Mouse (Mus musculus): Measurements from ENCODE around the gene Setd3.

Setd3 gene

DNA sequence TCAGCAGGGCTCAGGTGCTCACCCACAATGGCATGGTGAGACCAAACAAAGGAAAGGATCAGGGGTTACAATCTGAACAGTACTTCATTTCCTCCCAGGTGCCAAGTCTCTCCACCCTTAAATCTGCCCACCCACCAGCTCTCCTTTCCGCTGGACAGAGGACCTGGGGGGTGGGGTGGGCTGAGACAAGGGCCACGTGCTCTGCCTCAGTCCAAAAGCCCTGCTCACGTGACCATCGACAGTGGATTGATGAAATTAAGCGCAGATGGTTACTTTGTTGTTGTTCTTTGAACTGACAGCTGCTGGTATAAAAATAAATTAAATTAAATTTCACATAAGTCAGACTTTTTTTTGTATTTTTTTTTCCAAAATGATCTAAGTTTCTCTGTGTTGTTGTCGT lies 109.6 kb downstream of the Setd3 start:
- DNase-seq: no peak

DNA sequence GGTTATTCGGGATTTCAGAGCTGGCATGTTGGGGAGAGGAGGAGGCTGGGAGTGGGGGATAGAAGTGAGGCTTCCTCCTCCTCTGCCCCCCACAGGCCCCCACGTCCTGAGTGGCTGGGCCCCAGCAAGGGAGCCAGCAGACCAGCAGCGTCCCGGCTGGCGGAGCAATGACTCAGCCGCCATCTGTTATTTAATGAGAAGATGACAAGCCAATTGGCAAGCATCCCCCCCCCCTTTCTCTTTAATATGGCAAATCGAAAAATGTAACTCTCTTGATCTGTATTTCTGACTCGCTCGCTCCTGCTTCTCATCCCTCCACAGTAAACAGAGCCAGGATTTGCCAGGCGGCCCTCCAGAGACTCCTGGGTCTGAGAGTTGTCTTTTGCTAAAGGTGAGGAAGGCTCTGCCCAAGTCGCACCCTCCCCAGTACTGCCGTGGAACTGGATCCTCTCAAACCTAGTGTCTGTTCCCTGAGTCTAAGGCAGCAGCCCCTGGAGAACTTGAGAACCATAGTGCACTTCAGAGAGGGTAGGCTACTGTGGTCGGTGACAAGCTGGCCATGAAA lies 111.2 kb downstream of the Setd3 start:
- DNase-seq: peak; percentile 83 to 86

DNA sequence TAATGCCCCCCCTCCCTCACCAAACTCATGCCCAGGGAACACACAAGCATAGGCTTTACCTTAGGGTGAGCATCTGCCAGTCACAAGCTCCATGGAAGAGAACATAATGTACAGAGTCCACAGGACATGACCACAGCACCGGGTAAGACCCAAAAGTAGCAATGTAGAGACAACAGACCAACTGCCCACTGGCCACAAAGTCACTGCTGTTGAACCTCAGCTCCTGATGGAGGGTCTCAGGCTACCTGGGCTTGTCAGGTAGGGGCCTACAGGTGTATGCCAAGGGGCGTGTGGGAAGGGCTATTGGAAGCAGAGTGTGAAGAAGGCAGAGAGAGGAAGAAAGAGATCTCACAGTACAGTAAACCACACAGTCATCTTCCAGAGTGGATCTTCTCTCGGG lies 111.9 kb downstream of the Setd3 start:
- DNase-seq: peak in 1 of 2 experiments; percentile 44

DNA sequence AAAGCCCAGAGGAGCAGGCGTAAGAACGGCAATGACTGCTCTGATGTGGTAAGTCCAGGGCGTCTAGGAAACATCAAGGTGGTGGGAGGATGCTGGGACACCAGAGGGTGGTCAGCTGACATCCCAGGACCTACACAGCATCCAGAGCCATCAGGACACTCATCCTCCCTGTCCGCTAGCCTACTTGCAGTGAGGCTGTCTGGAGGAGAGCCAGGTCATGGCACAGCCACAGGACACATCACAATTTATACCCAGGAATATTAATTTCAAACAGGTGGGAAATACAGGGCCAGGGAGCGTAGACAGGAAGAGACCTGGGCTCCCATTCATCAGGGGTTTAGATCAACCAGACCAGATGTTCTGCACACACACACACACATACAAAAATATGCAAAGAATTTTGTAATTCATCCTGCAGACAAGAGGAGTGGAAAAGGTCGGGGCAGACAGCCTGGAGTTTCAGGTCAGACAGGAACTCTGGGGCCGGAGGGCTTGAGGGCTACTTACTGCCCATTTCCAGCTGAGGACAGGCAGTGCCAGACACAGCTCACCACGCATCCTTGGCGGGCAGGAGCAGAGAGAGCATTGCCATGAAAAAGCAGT lies 114.6 kb downstream of the Setd3 start:
- peak; percentile 47 to 54 for DNase-seq

DNA sequence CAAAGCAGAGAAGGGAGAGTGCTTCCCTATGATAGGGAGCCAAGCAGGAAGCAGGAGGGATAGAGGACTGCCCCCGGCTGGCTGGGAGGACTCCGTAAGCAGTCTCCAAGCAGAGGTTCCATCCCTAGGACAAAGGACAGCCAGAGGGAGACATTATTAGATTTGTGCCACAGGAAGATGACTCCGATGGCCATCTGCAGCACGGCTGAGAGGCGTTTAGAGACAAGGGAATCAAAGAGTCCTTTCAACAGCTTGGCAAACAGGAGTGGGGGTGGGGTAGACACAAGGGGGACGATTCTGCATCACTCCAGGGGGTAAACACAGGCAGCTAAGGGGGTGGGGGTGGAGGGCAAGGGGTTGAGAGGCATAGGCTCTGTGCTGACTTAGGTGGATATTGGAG lies 115.1 kb downstream of the Setd3 start:
- no peak for DNase-seq

DNA sequence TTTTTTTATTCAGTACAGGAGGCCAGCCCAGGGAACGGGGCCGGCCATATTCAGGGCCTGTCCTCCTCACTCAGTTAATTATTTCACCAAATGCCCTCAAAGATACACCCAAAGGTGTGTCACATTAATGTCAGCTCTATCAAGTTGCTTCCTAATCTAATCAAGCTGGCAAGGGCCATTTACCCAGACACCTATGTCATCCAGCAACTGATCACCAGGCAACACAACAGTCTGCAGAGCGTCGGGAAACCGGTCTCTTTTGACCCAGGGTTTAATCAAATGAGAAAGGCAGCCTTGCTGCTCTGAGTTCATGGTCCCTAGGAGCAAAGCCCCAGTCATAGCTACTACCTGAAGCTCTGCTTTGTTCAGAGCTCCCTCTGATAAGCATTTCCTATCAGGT lies 117.0 kb downstream of the Setd3 start:
- DNase-seq: no peak

DNA sequence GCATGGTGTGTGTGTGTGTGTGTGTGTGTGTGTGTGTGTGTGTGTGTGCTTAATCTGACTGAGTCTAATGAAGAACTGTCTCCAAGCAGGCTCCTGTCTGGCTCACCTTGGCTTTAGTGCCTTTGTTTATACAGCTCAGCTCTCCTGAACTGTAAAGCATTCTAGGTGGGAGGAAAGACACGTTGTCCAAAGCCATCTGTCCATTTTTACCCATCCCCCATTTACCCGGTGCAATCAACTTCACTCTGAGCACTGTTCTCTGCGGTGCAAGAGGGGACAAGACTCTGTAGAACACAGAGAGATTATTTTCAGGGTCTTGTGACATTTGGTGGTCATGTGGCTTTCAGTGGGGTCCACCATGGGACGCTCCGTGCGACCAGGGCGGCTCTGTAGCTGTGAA lies 117.5 kb downstream of the Setd3 start:
- peak; percentile 55 to 61 for DNase-seq
